Mouse (Mus musculus) hindbrain, embryonic 11.5 days (tissue): ENCODE measurements around the gene Plpp2. TPM values are rescaled to one million over a fixed set of nuclear protein-coding genes. Genes with fewer than 3 reads are reported as not detected.

Source experiments
- ATAC-seq: fragments of 200-750 bp; cut with Nextera tagmentation; 2 replicates; pipeline ENCODE4 v1.8.0; 2017; ENCODE audit warnings: mild to moderate bottlenecking, moderate TSS enrichment, moderate library complexity; ENCODE audit not compliant: low FRiP score
- DNase-seq: peaks from one replicate; pipeline ENCODE4 v3.0.0-alpha.2; 2015; ENCODE audit warnings: low spot score
- H3K27ac ChIP-seq: fragments of 300-500 bp; sonication (generic); 2 replicates; pipeline ENCODE4 v1.5.1; 2014; ENCODE audit warnings: mild to moderate bottlenecking, low read depth, low read length
- H3K27me3 ChIP-seq: fragments of 300-500 bp; sonication (generic); 2 replicates; pipeline ENCODE4 v1.6.1; 2014; ENCODE audit warnings: mild to moderate bottlenecking, low read length, moderate library complexity, mixed read lengths; ENCODE audit not compliant: control insufficient read depth, insufficient read depth
- H3K36me3 ChIP-seq: fragments of 300-500 bp; sonication (generic); 2 replicates; pipeline ENCODE4 v1.6.1; 2014; ENCODE audit warnings: mild to moderate bottlenecking, low read length, moderate library complexity, mixed read lengths; ENCODE audit not compliant: control insufficient read depth, insufficient read depth
- H3K4me1 ChIP-seq: fragments of 300-500 bp; sonication (generic); replicated peaks from 2 replicates; pipeline ENCODE4 v1.6.1; 2014; ENCODE audit warnings: low read length, mixed read lengths; ENCODE audit not compliant: control insufficient read depth, insufficient read depth
- H3K4me2 ChIP-seq: fragments of 300-500 bp; sonication (generic); replicated peaks from 2 replicates; pipeline ENCODE4 v1.6.1; 2014; ENCODE audit warnings: mild to moderate bottlenecking, low read depth, low read length
- H3K4me3 ChIP-seq: fragments of 300-500 bp; sonication (generic); 2 replicates; pipeline ENCODE4 v1.5.1; 2014; ENCODE audit warnings: low read depth, low read length
- H3K9ac ChIP-seq: fragments of 300-500 bp; sonication (generic); 2 replicates; pipeline ENCODE4 v1.6.1; 2014; ENCODE audit warnings: low read depth, low read length
- H3K9me3 ChIP-seq: fragments of 300-500 bp; sonication (generic); 2 replicates; pipeline ENCODE4 v1.6.1; 2016; ENCODE audit warnings: low read length; ENCODE audit not compliant: control insufficient read depth
- WGBS: fragments of 180-500 bp; shearing (Covaris S2); extraction: QIAGEN DNeasy Blood & Tissue Kit; methylation state at CpG from one replicate; pipeline ENCODE4 v1.1.7; 2014; 5-methylcytosine and 5-hydroxymethylcytosine counted together
- polyA plus RNA-seq: library from polyadenylated mRNA; unstranded; fragments of >200 nt; fragmentation: Nextera tagmentation; extraction: Ambion mirVana; gene quantifications from 2 replicates; pipeline ENCODE4 v1.2.1, GENCODE M21; 2014

Plpp2 gene
- polyA plus RNA-seq, 1 experiment from 2014 or later: 12.4 TPM

DNA sequence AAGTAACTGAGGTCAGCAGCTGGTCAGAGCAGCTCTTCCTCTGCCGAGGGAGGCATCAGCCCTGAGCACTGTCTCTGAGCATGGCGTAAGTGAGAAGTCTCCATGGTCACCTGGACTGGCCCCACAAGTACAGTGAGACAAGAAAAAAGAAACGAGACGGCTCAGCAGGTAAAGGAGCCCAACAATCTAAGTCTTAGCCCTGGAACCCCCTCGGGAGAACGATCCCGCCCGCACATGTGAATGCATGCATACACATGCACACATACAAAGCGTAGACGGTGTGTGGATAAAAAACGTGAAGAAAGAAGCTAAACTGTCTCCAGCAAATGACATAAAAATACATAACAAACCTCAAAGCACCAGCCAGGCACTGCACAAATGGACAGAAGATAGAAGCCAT, 12.9 kb upstream of the Plpp2 start:
- Histone ChIP-seq H3K9ac (no peak overlapping the region), H3K27ac (no peak overlapping the region), H3K27me3 (no peaks in the 10 kb centered on the region), H3K4me1 (no peaks in the 10 kb centered on the region), H3K9me3 (no peaks in the 10 kb centered on the region), H3K4me3 (no peak overlapping the region), H3K4me2 (no peak overlapping the region), H3K36me3 (peaks cover 28% of the 10 kb centered on the region)
- WGBS: 90% methylated on average over 11 of the region's 11 CpGs
- ATAC-seq (no peak), DNase-seq (no peak)

DNA sequence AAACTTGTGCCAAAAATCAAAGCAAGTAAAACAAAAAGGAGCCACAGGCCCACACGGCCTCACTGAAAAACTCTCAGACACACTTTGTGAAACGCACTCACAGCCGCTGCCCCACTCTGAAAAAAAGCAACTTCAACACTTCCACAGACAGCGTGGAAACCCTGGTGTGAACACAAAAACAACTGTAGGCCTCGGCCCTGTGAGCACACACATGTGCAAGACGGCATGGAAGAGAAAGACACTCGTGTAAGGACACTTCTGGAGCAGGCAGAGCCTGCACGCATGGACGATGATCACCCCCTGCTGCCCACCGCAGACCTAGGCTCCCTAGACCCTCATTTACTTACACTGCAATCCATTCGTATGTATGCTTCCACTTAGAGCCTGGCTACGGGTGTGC, 12.3 kb upstream of the Plpp2 start:
- H3K9me3 ChIP-seq: no peaks in the 10 kb centered on the region

DNA sequence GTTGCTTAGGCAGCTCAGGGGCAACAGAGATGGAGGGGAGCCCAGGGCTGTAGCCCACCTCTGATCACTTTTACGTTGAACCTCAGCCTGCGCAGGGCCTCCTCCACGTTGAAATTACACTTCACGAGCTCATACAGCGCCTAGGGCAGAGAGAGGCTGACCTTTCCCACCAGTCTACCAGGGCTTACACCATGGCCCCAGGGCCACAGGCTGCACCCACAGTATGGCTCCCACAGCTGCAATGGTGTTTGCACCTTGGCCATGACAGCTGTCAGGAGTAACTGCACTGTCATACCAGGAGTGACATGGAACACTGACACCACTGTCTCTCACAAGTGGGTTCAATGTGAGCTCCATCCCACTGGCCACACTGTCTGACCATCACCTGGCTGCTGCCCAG, 11.0 kb upstream of the Plpp2 start:
- H3K4me2 ChIP-seq: no peak overlapping the region

More for the DNA sequence above, 12.3 kb upstream of the Plpp2 start:
- ATAC-seq (no peak), DNase-seq (no peak)
- Histone ChIP-seq H3K27me3 (no peaks in the 10 kb centered on the region), H3K4me2 (no peak overlapping the region), H3K4me3 (no peak overlapping the region), H3K36me3 (peaks cover 28% of the 10 kb centered on the region), H3K27ac (no peak overlapping the region), H3K9ac (no peak overlapping the region), H3K4me1 (no peaks in the 10 kb centered on the region)
- 90% methylated on average over 12 of the region's 12 CpGs for WGBS

DNA sequence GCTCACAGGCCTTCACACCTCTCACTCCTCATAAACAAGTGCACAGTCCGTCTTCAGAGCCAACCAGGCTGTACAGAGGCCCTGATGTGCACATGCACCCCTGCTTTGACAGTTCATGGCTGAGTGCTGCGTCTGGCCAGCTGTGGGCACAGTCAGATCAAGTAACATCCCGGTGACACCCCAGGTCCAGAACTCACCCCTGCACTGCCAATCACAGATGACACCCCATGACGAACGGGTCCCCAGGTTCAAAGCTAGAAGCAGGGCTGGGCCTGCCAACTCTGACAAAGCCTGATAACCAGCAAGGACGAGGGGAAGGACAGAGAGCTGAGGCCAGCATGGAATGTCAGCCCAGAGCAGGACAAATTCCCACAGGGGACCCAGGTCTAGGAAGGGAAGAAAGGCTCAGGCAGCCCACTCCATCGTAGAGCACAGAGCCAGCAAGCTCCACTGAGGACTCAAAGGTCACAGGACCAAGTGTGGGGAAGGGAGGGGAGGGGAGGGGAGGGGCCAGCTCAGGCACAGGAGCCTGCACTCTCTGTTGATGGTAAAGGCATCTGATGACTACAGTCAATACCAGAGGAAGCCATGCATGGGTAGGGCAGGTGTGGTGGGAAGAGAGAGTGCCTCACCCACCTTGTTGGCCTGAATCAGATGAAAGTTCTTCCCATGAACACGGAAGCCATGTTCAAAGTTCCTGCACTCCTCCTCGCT, 10.4 kb upstream of the Plpp2 start:
- no peak for ATAC-seq
- H3K9ac ChIP-seq: no peak overlapping the region
- no peaks in the 10 kb centered on the region for H3K9me3 ChIP-seq
- H3K4me2 ChIP-seq: no peak overlapping the region
- no peaks in the 10 kb centered on the region for H3K4me1 ChIP-seq
- no peak overlapping the region for H3K27ac ChIP-seq
- no peaks in the 10 kb centered on the region for H3K27me3 ChIP-seq
- no peak overlapping the region for H3K4me3 ChIP-seq
- WGBS: 87% methylated on average over 9 of the region's 9 CpGs
- no peak for DNase-seq
- H3K36me3 ChIP-seq: peaks cover 33% of the 10 kb centered on the region

More for the DNA sequence above, 11.0 kb upstream of the Plpp2 start:
- Histone ChIP-seq H3K36me3 (peaks cover 36% of the 10 kb centered on the region), H3K27ac (no peak overlapping the region), H3K4me3 (no peak overlapping the region), H3K9me3 (no peaks in the 10 kb centered on the region), H3K27me3 (no peaks in the 10 kb centered on the region), H3K9ac (no peak overlapping the region), H3K4me1 (no peaks in the 10 kb centered on the region)
- 90% methylated on average over 5 of the region's 5 CpGs for WGBS
- ATAC-seq: no peak
- no peak for DNase-seq

DNA sequence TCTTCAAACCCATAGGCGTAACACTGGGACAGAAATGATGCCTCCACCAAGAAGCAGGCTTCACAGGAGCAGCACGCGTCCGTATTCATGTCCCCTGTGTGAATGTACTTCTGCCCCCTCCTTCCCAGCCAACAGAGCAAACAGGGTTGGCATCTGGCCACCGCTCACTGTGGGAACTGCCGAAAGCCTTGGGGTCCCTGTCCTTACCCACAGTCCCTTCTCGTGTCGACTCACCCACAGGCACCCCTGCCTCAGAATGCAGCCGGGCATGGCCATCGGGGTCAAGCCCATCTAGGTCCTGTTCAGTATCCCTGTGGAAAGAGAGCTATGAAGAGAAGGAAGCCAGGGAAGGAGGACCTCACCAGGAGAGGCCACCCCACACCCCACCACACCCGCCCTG, 8.6 kb upstream of the Plpp2 start:
- ATAC-seq (no peak), DNase-seq (no peak)
- no peak overlapping the region for H3K27ac ChIP-seq
- no peak overlapping the region for H3K9ac ChIP-seq
- no peaks in the 10 kb centered on the region for H3K9me3 ChIP-seq
- no peak overlapping the region for H3K4me2 ChIP-seq
- peaks cover 27% of the 10 kb centered on the region for H3K36me3 ChIP-seq
- no peaks in the 10 kb centered on the region for H3K4me1 ChIP-seq
- 95% methylated on average over 11 of the region's 11 CpGs for WGBS
- H3K4me3 ChIP-seq: no peak overlapping the region
- H3K27me3 ChIP-seq: no peaks in the 10 kb centered on the region

DNA sequence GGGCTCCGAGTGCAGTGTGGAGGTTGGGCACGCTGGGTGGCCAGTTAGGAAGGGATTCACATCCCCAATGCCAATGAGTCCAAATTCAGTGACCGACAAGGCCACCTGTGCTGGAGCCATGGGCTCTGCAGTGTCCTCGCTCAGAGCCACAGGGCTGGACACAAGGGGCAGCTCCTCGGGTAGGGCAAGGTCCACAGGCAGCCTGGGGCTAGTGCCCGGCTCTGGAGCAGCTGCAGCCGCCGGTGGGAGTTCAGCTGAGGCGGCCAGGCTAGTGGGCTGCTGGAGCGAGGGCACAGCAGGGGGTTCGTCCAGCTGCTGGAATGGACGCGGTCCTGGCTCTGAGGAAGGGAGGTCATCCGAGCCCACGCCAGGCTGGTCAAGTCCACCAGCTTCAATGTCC, 7.9 kb upstream of the Plpp2 start:
- DNase-seq (no peak), ATAC-seq (no peak)
- no peak overlapping the region for H3K4me3 ChIP-seq
- H3K27ac ChIP-seq: no peak overlapping the region
- H3K4me1 ChIP-seq: no peaks in the 10 kb centered on the region
- H3K36me3 ChIP-seq: peaks cover 26% of the 10 kb centered on the region
- no peak overlapping the region for H3K9ac ChIP-seq
- H3K27me3 ChIP-seq: no peaks in the 10 kb centered on the region
- WGBS: 69% methylated on average over 15 of the region's 15 CpGs
- no peaks in the 10 kb centered on the region for H3K9me3 ChIP-seq
- H3K4me2 ChIP-seq: no peak overlapping the region

DNA sequence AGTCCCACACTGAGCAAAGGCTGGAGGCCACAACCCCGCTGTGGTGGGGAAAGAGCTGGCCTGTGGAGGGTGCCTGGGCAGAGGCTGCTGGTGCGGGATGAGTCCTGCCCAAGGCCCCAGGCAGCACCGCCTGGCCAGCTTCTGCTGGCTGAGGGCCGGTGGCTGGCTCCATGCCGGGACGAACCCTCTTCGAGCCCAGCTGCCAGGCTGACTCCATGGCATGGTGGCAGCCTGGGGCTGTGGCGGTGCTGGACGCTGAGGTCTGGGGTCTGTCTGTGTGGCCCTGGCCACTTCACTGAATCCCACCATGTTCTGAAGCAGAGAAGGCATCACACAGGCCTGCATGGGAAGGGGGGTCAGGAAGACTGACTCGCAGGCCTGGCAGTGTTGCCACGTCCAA, 7.2 kb upstream of the Plpp2 start:
- no peaks in the 10 kb centered on the region for H3K27me3 ChIP-seq
- H3K36me3 ChIP-seq: peaks cover 26% of the 10 kb centered on the region
- DNase-seq (no peak), ATAC-seq (0 out of 2 replicates have a peak, but pooled peaks have one; percentile 10)
- no peak overlapping the region for H3K4me2 ChIP-seq
- H3K9me3 ChIP-seq: no peaks in the 10 kb centered on the region
- no peak overlapping the region for H3K27ac ChIP-seq
- no peak overlapping the region for H3K9ac ChIP-seq
- H3K4me1 ChIP-seq: no peaks in the 10 kb centered on the region
- 97% methylated on average over 11 of the region's 11 CpGs for WGBS
- H3K4me3 ChIP-seq: no peak overlapping the region

DNA sequence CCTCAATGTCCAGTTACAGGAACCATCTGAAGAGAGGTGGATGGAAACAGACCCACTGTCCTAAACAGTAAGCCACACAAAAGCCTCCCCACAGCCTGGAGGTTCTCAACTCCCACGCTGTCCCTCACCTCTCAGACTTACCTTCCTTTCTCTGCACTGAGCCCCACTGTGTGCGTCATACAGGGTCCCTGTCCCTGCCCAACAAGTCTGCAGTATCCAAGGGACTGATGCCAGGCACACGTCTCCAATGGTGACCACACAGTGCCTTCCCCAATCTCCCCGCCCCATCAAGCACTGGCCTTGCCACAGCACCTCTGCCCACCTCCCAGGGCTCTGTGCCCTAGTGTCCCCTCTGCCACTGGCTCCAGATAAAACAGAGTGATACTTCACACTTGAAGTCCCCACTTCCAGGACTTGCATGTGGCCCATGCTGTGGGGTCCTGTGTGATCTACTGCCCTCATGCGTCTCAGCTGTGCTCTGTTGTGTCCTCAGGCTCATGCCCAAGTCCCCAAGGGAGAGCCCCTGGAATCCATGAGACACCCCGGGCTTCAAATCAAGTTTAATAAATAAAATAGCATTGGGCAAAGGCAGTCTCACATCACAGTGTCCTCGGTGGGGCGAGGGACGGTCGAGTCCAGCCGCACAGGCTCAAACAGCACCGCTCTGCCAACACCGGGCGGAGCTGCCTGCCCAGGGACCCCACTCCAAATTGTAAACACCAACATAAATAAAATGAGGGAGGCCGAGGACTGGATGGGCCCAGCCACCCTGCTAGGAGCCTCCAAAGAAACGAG, 6.3 kb upstream of the Plpp2 start:
- no peaks in the 10 kb centered on the region for H3K4me1 ChIP-seq
- H3K36me3 ChIP-seq: peaks cover 19% of the 10 kb centered on the region
- H3K4me2 ChIP-seq: no peak overlapping the region
- ATAC-seq (no peak), DNase-seq (no peak)
- no peaks in the 10 kb centered on the region for H3K9me3 ChIP-seq
- no peak overlapping the region for H3K9ac ChIP-seq
- H3K27me3 ChIP-seq: no peaks in the 10 kb centered on the region
- no peak overlapping the region for H3K4me3 ChIP-seq
- 96% methylated on average over 16 of the region's 16 CpGs for WGBS
- no peak overlapping the region for H3K27ac ChIP-seq

DNA sequence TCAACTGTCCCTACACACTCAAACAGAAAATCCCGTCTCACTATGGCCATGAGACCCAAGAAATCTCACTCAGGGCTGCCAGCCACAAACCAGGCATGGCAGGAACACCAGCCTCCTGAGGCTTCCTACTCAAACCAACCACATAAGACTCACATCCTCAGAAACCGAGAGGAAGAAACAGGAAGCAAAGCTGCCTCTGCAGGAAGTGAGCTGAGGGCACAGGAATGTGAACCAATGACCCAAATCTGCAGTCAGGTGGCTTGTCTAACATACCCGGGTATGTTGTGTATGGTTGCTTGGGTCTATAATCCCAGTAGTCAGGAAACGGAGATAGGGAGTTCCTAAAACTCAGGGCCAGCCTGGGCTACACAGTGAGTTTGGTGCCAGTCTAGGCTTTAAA, 5.3 kb upstream of the Plpp2 start:
- whole genome bisulfite sequencing: 77% methylated on average over 4 of the region's 4 CpGs
- Histone ChIP-seq H3K4me2 (no peak overlapping the region), H3K9me3 (no peaks in the 10 kb centered on the region), H3K4me3 (no peak overlapping the region), H3K27ac (no peak overlapping the region), H3K27me3 (no peaks in the 10 kb centered on the region), H3K36me3 (peaks cover 19% of the 10 kb centered on the region), H3K9ac (no peak overlapping the region), H3K4me1 (no peaks in the 10 kb centered on the region)
- ATAC-seq (no peak), DNase-seq (no peak)
